Mouse (Mus musculus) neural tube, embryonic 12.5 days (tissue): ENCODE results near the gene 1700020A23Rik. TPM values are rescaled to one million over a fixed set of nuclear protein-coding genes. Genes with fewer than 3 reads are reported as not detected.
A peak's percentile ranks its signal among the peaks of the same experiment; 100 is the strongest.

Experiments used
- ATAC-seq: fragments of 200-750 bp; cut with Nextera tagmentation; 2 replicates; pipeline ENCODE4 v1.8.0; 2017; ENCODE audit warnings: low read depth, mild to moderate bottlenecking, moderate TSS enrichment, moderate library complexity; ENCODE audit not compliant: low FRiP score
- H3K27ac ChIP-seq: fragments of 300-500 bp; sonication (generic); 2 replicates; pipeline ENCODE4 v1.5.1; 2016
- H3K27me3 ChIP-seq: fragments of 300-500 bp; sonication (generic); replicated peaks from 2 replicates; pipeline ENCODE4 v1.6.1; 2016; ENCODE audit warnings: mild to moderate bottlenecking
- H3K36me3 ChIP-seq: fragments of 300-500 bp; sonication (generic); 2 replicates; pipeline ENCODE4 v1.6.1; 2016; ENCODE audit warnings: mild to moderate bottlenecking
- H3K4me1 ChIP-seq: fragments of 300-500 bp; sonication (generic); 2 replicates; pipeline ENCODE4 v1.6.1; 2016
- H3K4me2 ChIP-seq: fragments of 300-500 bp; sonication (generic); replicated peaks from 2 replicates; pipeline ENCODE4 v1.6.1; 2016; ENCODE audit warnings: mild to moderate bottlenecking
- H3K4me3 ChIP-seq: fragments of 300-500 bp; sonication (generic); 2 replicates; pipeline ENCODE4 v1.5.1; 2016
- H3K9ac ChIP-seq: fragments of 300-500 bp; sonication (generic); 2 replicates; pipeline ENCODE4 v1.6.1; 2016; ENCODE audit warnings: mild to moderate bottlenecking
- H3K9me3 ChIP-seq: fragments of 300-500 bp; sonication (generic); 2 replicates; pipeline ENCODE4 v1.6.1; 2016; ENCODE audit warnings: mild to moderate bottlenecking
- WGBS: fragments of 180-500 bp; shearing (Covaris S2); methylation state at CpG from one replicate; pipeline ENCODE4 v1.1.7; 2016; 5-methylcytosine and 5-hydroxymethylcytosine counted together
- polyA plus RNA-seq: library from polyadenylated mRNA; unstranded; fragments of >200 nt; fragmentation: Nextera tagmentation; extraction: Ambion mirVana; gene quantifications from 2 replicates; pipeline ENCODE4 v1.2.1, GENCODE M21; 2016

The 1700020A23Rik gene
- polyA plus RNA-seq, 1 experiment from 2014 or later: 0.29 TPM

DNA sequence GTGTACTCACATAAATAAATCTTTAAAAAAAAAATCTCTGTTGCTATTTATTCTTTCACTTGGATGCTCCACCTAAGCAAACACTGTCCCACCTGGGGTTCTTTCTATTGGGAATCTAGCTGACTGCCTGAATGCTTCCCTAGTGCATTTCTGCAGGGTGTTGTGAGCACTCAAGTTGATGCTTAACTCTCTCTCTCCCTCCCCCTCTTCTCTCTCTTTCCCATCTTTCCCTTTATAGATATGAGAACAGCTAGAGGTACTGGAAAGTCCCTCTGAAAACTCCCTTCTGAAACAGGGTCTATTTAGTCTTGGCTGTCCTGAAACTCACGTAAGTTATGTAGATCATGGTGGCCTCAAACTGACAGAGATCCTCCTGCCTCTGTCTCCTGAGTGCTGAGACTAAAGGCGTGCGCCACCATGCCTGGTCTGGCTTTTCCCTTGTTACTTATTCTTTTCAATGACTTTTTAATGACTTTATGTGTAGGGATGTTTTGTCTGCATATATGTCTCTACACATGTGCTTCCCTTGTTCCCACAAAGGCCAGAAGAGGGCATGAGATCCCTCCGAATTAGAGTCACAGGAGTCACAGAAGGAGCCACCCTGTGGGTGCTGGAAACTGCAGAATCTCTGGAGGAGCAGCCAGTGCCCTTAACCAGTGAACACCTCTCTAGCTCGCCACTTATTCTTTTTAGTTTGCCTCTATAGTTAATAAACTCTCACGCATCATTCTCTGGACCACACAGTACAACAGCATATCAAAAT is 9.2 kb downstream of the 1700020A23Rik start:
- Histone ChIP-seq H3K36me3 (peaks cover 9% of the 10 kb centered on the region; the same call in 1 of the 2 replicates), H3K27me3 (no peaks in the 10 kb centered on the region), H3K4me2 (no peak overlapping the region), H3K27ac (no peak overlapping the region), H3K9me3 (no peaks in the 10 kb centered on the region), H3K4me3 (no peak overlapping the region), H3K4me1 (peaks cover 6% of the 10 kb centered on the region; the same call in 1 of the 2 replicates), H3K9ac (no peak overlapping the region)
- 79% methylated on average over 6 of the region's 6 CpGs for WGBS
- no peak for ATAC-seq

DNA sequence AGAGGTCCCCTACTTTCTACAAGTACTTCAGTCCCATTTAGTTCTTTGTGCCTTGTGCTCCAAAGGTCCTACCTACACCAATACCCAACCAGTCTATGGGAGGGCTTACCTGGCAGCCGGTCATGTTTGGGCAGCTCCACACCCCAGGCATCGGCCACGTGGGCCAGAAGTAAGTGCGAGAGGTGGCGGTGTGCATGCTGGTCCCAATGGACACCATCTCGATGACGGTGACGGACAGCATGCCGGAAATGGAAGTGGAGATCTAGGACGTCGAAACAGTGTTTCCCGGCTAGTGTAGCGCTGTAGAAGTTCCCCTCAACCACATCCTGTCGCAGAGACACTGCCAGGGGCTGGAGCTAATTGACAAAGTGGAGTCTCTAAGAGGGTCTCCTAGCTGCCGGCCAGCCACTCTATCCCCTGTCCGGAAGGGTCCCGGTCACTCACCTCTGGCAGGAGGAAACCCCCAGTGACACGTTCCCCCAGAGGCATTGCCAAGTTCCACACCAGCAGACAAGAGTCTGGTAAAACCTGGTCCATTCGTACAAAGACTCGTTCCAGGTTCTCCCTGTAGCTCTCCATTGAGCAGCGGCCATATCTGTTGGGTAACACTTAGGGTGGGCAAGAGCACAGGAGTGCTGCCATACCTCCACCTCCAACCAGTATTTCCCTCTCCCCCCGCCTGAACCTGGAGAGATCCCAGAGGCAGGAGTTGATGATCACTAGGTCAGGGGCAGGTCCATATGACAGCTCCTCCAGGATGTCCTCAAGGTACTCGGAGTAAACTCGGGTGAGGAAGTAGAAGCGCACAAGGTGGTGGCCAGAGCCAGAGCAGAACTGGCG is 16.9 kb downstream of the 1700020A23Rik start:
- ATAC-seq: no peak
- Histone ChIP-seq H3K9me3 (no peaks in the 10 kb centered on the region), H3K27ac (no peak overlapping the region), H3K9ac (no peak overlapping the region), H3K4me3 (no peak overlapping the region), H3K27me3 (no peaks in the 10 kb centered on the region), H3K4me1 (peaks cover 22% of the 10 kb centered on the region), H3K4me2 (no peak overlapping the region), H3K36me3 (peaks cover 9% of the 10 kb centered on the region; the same call in 1 of the 2 replicates)
- 96% methylated on average over 26 of the region's 26 CpGs for WGBS

DNA sequence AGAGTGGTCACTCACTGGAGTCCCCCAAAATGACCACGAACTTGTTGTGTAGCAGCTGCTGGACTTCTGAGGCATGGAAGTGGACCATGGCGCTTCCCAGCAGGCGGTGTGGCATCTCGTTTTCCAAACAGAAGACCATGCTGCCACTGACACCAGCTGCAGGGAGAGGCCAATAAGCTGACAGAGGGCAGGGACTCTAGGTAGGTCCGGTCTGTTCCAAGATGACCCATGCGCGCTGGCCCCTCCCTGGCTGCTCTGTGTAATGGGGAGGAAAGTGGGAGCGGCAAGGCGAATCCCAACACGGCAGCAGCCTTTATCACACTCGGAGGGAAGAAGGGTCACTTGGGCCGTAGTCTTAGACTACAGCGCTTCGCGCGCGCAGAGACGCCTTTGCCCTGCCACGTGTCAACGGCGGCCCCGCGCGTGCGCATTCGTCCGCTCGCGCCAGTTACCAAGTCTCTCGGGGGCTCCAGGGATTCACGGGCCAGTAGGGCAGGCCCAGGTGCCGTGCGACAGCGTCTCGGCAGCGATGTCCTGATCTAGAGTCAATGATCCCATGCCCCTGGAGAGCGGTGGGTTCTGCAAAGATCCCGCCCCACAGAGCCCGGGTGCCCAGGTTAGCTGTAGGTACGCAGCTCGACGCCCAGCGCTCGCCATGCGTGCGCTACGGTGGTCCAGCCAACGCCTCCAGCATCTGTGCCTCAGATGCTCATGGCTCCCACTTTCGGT is 18.5 kb downstream of the 1700020A23Rik start:
- Histone ChIP-seq H3K27me3 (no peaks in the 10 kb centered on the region), H3K9ac (peak overlapping the region; percentile 67), H3K4me3 (peak overlapping the region; percentile 76), H3K4me1 (peaks cover 22% of the 10 kb centered on the region), H3K9me3 (no peaks in the 10 kb centered on the region), H3K4me2 (peak overlapping the region; percentile 72), H3K27ac (peak overlapping the region; percentile 70; the same call in 1 of the 2 replicates), H3K36me3 (peaks cover 6% of the 10 kb centered on the region; the same call in 1 of the 2 replicates)
- WGBS: 17% methylated on average over 49 of the region's 49 CpGs
- ATAC-seq: peak; percentile 80

DNA sequence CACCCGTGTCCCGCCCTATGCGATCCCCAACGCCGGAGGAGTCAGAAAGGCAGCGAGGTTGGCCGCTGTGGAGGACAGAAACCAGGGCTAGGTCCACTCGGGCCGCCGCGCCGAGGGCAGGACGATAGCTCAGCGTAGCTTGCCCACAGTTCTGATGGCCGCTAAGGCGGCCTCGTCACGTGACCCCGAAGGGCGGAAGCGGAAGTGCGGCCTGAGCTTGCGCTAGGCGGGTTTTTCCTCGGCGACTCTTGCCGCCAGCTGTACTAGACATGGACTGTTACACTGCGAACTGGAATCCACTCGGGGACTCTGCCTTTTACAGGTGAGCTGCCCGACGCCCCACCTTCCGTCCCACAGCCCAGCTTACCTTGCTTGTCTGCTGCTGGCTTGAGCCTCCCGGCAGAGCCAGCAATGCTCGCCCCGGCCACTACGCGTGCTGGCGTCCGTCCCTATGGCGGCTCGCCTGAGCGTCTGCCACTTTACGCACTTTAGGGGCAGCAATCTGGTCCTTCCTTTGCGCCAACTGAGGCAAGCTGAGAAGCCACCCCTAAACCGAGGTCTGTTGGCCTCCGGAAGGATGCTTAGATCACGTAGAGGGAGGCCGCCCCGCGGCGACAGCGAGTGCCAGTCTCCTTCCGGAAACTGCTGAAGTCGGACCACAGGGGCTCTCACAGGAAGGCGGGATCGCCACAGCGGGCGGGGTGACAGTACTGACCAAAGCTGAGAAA is 19.2 kb downstream of the 1700020A23Rik start, which contains the start of the genes Vps16 and Pced1a:
Gene Vps16, plus strand, starts transcription at position 214 of the 728 bp plus-strand sequence.
Gene Pced1a, minus strand, starts transcription at position 576 of the 728 bp plus-strand sequence.
- Histone ChIP-seq H3K36me3 (no peaks in the 10 kb centered on the region), H3K9ac (peak within 1 kb of the TSS; percentile 77), H3K4me2 (peak within 1 kb of the TSS; percentile 72), H3K9me3 (no peaks in the 10 kb centered on the region), H3K4me3 (peak within 1 kb of the TSS; percentile 76), H3K27ac (peak within 1 kb of the TSS; percentile 70), H3K4me1 (peaks cover 22% of the 10 kb centered on the region), H3K27me3 (no peaks in the 10 kb centered on the region)
- ATAC-seq: peak; percentile 97
- WGBS: under 1% methylated on average over 58 of the region's 58 CpGs

DNA sequence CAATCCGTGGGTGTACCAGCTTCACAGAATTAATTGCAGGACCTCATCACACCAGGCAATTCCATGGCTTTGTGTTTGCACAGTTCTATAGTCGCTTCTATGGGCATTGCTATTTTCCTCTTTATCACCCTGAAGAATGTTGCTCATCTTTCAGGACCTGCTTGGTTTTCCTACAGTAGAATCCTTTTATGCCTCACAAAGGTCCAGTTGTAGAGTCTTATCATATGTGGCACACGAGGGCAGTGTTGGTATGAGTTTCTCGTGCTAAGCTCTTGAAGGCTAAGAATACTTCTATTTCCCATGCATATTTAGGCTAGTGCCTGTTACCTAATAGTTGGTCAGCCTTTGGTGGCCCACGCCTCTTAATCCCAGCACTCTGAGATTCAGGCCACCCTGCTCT is 20.1 kb downstream of the 1700020A23Rik start:
- Histone ChIP-seq H3K36me3 (no peaks in the 10 kb centered on the region), H3K4me1 (peaks cover 22% of the 10 kb centered on the region), H3K9ac (peak overlapping the region; percentile 77), H3K27me3 (no peaks in the 10 kb centered on the region), H3K9me3 (no peaks in the 10 kb centered on the region), H3K4me2 (peak overlapping the region; percentile 72), H3K27ac (no peak overlapping the region), H3K4me3 (peak overlapping the region; percentile 76)
- 53% methylated on average over 5 of the region's 5 CpGs for WGBS
- no peak for ATAC-seq

DNA sequence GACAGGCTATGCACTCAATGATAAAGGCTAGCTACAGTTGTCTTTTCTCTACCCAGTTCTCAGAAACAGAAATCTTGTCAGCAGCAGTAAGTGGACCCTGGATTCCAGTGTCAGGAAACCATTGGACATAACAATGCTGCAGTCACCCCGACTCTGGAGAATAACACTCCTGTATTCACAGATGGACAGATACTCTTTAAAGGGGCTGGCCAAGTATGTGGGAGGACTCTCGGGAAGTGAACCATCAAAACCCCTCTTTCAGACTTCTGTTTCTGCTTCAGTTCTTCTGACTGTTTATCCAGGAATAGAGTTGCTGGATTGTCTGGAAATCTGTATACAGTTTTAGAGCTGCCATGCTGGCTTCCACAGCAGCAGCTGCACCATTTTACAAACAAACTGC is 24.8 kb downstream of the 1700020A23Rik start:
- no peak overlapping the region for H3K4me2 ChIP-seq
- ATAC-seq: no peak
- WGBS: 77% methylated on average over 2 of the region's 2 CpGs
- no peak overlapping the region for H3K4me3 ChIP-seq
- H3K9ac ChIP-seq: no peak overlapping the region
- peaks cover 11% of the 10 kb centered on the region; the same call in 1 of the 2 replicates for H3K36me3 ChIP-seq
- no peak overlapping the region for H3K27ac ChIP-seq
- H3K4me1 ChIP-seq: peaks cover 7% of the 10 kb centered on the region
- H3K27me3 ChIP-seq: no peaks in the 10 kb centered on the region
- no peaks in the 10 kb centered on the region for H3K9me3 ChIP-seq

DNA sequence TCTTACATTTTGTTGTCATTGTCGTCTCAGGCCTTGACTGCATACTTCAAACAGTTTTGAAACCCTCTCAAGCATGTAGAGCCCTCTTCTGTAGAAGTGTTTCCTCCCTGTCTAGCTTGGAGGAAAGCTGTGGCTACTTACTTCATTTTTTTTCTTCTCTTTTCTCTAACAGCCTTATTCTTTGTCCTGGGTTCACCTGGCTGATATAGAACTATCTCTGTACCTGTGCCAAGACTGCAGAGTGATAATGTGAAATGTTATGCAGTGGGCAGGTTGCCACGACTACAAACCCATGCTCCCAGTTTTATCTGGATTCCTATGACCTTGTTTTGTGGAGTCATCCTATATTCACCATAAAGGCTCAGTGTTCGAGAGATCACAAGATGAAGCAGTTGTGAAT is 25.4 kb downstream of the 1700020A23Rik start:
- no peak overlapping the region for H3K4me3 ChIP-seq
- H3K27me3 ChIP-seq: no peaks in the 10 kb centered on the region
- no peak for ATAC-seq
- H3K4me2 ChIP-seq: no peak overlapping the region
- 90% methylated on average over 3 of the region's 3 CpGs for WGBS
- no peak overlapping the region for H3K27ac ChIP-seq
- no peak overlapping the region for H3K9ac ChIP-seq
- no peaks in the 10 kb centered on the region for H3K9me3 ChIP-seq
- H3K36me3 ChIP-seq: peaks cover 11% of the 10 kb centered on the region; the same call in 1 of the 2 replicates
- H3K4me1 ChIP-seq: peaks cover under 1% of the 10 kb centered on the region

DNA sequence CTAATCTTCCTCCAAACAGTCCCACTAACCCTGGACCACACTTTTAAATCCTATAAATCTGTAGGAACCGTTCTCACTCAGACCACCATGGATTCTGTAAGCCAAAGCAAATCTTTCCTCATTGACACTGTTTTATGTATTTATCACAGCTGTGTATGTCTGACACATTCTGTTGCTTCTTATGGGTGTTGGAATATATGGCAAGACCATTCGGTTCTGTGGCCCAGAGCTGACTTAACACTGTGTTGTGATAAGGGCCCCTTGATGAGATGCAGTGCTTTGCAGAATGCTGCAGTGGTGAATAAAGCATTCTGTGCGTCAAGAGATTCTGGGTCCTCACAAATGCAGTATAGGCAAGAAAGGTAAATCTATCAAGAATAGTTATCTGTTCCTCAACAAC is 27.1 kb downstream of the 1700020A23Rik start:
- no peaks in the 10 kb centered on the region for H3K27me3 ChIP-seq
- H3K4me2 ChIP-seq: no peak overlapping the region
- no peaks in the 10 kb centered on the region for H3K9me3 ChIP-seq
- H3K27ac ChIP-seq: no peak overlapping the region
- peaks cover 11% of the 10 kb centered on the region; the same call in 1 of the 2 replicates for H3K36me3 ChIP-seq
- H3K9ac ChIP-seq: no peak overlapping the region
- WGBS: 86% methylated on average over 3 of the region's 3 CpGs
- ATAC-seq: no peak
- H3K4me3 ChIP-seq: no peak overlapping the region
- no peaks in the 10 kb centered on the region for H3K4me1 ChIP-seq

DNA sequence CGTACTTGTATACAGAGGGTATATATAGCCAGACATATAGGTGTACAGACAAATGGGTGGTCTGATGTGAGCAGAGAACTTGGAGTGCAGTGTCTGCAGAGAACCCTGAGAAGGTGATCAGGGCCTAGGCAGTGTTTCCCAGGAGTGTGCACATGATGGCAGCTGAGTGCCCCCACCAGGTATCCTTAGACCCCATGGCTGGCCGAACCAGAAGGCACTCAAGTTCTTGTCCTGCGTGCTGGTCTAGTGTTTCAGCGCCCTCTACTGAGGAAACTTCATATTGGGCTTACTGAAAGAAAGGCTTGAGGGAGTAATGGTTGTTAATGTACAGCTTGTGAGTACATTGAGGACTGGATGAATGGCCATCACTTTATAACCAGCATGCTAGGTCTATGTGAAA is 28.1 kb downstream of the 1700020A23Rik start:
- Histone ChIP-seq H3K27me3 (no peaks in the 10 kb centered on the region), H3K4me1 (no peaks in the 10 kb centered on the region), H3K27ac (no peak overlapping the region), H3K4me2 (no peak overlapping the region), H3K9ac (no peak overlapping the region), H3K9me3 (no peaks in the 10 kb centered on the region), H3K36me3 (peaks cover 20% of the 10 kb centered on the region), H3K4me3 (no peak overlapping the region)
- 29% methylated on average over 4 of the region's 4 CpGs for whole genome bisulfite sequencing
- ATAC-seq: no peak

DNA sequence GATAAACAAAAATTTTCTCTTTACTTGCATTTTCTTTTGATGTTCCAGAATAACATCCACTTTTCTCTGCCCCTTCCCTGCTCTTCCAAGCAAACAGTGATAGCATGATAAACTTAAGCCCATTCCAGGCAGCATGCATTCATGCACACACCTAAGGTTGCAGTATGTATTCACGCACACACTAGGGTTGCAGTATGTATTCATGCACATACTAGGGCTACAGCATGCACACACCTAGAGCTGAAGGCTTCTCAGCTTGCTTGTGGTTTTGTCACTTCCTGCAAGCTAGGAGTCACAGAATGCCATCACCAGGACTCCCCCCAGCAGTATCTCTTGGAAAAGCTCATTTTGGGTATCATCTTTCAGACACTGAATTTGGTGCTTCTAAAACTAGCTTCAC is 31.7 kb downstream of the 1700020A23Rik start:
- 96% methylated on average over 1 of the region's 1 CpGs for WGBS
- no peak overlapping the region for H3K9ac ChIP-seq
- no peak for ATAC-seq
- peaks cover 51% of the 10 kb centered on the region for H3K36me3 ChIP-seq
- H3K27ac ChIP-seq: no peak overlapping the region
- H3K9me3 ChIP-seq: no peaks in the 10 kb centered on the region
- H3K4me3 ChIP-seq: no peak overlapping the region
- no peaks in the 10 kb centered on the region for H3K27me3 ChIP-seq
- H3K4me1 ChIP-seq: no peaks in the 10 kb centered on the region
- no peak overlapping the region for H3K4me2 ChIP-seq

DNA sequence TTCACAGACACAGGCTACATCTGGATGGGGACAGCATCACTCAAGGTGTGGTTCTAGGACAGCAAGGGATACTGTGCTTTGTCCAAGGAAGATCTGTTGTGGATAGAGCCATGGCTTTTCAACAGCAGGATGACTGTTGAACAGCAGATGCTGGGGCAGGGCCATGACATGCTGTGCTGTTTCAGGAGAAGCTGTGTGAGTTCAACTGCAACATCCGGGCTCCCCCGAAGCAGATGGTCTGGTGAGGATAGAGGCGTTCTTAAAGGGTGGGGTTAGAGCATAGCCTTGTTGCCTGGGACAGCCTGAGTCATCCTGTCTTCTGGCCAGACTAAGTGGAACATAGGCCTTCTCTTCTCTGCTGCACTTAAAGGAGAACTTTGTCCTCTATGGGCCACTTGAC is 33.8 kb downstream of the 1700020A23Rik start:
- Histone ChIP-seq H3K4me2 (no peak overlapping the region), H3K4me3 (no peak overlapping the region), H3K9me3 (no peaks in the 10 kb centered on the region), H3K27ac (no peak overlapping the region), H3K36me3 (peaks cover 66% of the 10 kb centered on the region), H3K9ac (no peak overlapping the region), H3K27me3 (no peaks in the 10 kb centered on the region), H3K4me1 (no peaks in the 10 kb centered on the region)
- no peak for ATAC-seq
- 91% methylated on average over 3 of the region's 3 CpGs for WGBS
